Mouse (Mus musculus) kidney, embryonic 15.5 days (tissue): ENCODE data around the gene Defb7. TPM values are rescaled to one million over a fixed set of nuclear protein-coding genes. Genes with fewer than 3 reads are reported as not detected.
A peak's percentile ranks its signal among the peaks of the same experiment; 100 is the strongest.

Experiments used
- ATAC-seq: fragments of 200-750 bp; cut with Nextera tagmentation; replicated peaks from 2 replicates; pipeline ENCODE4 v1.8.0; 2017; ENCODE audit warnings: moderate TSS enrichment; ENCODE audit not compliant: low FRiP score
- H3K27ac ChIP-seq: fragments of 300-500 bp; sonication (generic); 2 replicates; pipeline ENCODE4 v1.5.1; 2015; ENCODE audit warnings: mild to moderate bottlenecking, inconsistent platforms
- H3K27me3 ChIP-seq: fragments of 300-500 bp; sonication (generic); 2 replicates; pipeline ENCODE4 v1.6.1; 2015; ENCODE audit warnings: inconsistent platforms
- H3K36me3 ChIP-seq: fragments of 300-500 bp; sonication (generic); 2 replicates; pipeline ENCODE4 v1.6.1; 2015; ENCODE audit warnings: inconsistent platforms
- H3K4me1 ChIP-seq: fragments of 300-500 bp; sonication (generic); 2 replicates; pipeline ENCODE4 v1.6.1; 2015; ENCODE audit warnings: inconsistent platforms
- H3K4me2 ChIP-seq: fragments of 300-500 bp; sonication (generic); 2 replicates; pipeline ENCODE4 v1.6.1; 2015; ENCODE audit warnings: moderate library complexity, mild to moderate bottlenecking, inconsistent platforms
- H3K4me3 ChIP-seq: fragments of 300-500 bp; sonication (generic); replicated peaks from 2 replicates; pipeline ENCODE4 v1.5.1; 2015; ENCODE audit warnings: mild to moderate bottlenecking, inconsistent platforms
- H3K9ac ChIP-seq: fragments of 300-500 bp; sonication (generic); 2 replicates; pipeline ENCODE4 v1.6.1; 2015; ENCODE audit warnings: mild to moderate bottlenecking, inconsistent platforms
- H3K9me3 ChIP-seq: fragments of 300-500 bp; sonication (generic); replicated peaks from 2 replicates; pipeline ENCODE4 v1.6.1; 2016; ENCODE audit warnings: inconsistent platforms
- WGBS: fragments of 180-500 bp; shearing (Covaris S2); methylation state at CpG from one replicate; pipeline ENCODE4 v1.1.7; 2015; ENCODE audit warnings: mixed read lengths; 5-methylcytosine and 5-hydroxymethylcytosine counted together
- microRNA-seq: library from miRNA; unstranded; fragments of <30 nt; microRNA quantifications from one replicate; pipeline ENCODE4, GENCODE M21; 2016
- polyA plus RNA-seq: library from polyadenylated mRNA; unstranded; fragments of >200 nt; fragmentation: Nextera tagmentation; extraction: Ambion mirVana; gene quantifications from 2 replicates; pipeline ENCODE4 v1.2.1, GENCODE M21; 2015

Gene Defb7
- polyA plus RNA-seq, result not detected in 2 replicates

DNA sequence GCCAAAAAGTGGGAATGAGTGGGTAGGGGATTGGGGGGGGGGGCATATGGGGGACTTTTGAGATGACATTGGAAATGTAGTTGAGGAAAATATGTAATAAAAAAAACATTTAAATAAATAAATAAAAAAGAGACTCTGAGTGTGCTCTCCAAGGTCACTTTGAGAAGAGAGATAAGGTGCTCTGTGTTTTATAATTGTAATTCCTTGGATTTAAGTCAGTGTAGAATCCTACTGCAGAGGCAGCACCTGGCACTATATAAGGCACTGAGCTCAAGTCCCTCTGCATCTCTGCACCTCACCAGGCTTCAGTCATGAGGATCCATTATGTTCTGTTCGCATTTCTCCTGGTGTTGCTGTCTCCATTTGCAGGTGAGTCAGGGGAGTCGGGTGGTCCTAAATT is at the start of gene Defb7:
TSS of gene Defb7 (plus strand) at position 301 of the 400 bp plus-strand sequence.
- WGBS, result 84% methylated on average over 2 of the region's 2 CpGs
- Histone ChIP-seq H3K4me1 (no peaks in the 10 kb centered on the region), H3K27me3 (no peaks in the 10 kb centered on the region), H3K4me3 (no peak within 1 kb of the TSS), H3K9me3 (no peaks in the 10 kb centered on the region), H3K9ac (no peak within 1 kb of the TSS), H3K4me2 (no peak within 1 kb of the TSS), H3K27ac (no peak within 1 kb of the TSS), H3K36me3 (no peaks in the 10 kb centered on the region)
- ATAC-seq, result no peak

DNA sequence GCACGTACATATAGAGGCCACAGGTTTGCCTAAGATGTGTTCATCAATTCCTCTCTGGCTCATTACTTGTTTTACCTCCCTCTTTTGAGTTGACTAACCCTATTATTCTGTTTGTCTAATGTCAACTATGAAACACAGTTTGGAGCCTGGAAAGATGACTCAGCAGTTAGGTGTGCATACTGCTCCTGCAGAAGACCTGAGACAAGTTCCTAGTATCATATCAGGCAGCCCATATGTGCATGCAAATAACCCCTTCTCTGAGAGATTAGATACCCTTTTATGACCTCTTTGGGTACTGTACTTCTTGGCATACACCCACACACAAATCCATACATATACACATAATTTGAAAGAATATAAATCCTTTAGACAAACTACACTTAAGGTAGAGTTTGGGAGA is 48.5 kb upstream of the Defb7 start:
- no peak overlapping the region for H3K9ac ChIP-seq
- H3K4me3 ChIP-seq, result no peak overlapping the region
- H3K36me3 ChIP-seq, result no peaks in the 10 kb centered on the region
- H3K4me2 ChIP-seq, result no peak overlapping the region
- no peaks in the 10 kb centered on the region for H3K27me3 ChIP-seq
- WGBS, result 68% methylated on average over 1 of the region's 1 CpGs
- H3K4me1 ChIP-seq, result no peaks in the 10 kb centered on the region
- no peak for ATAC-seq
- no peaks in the 10 kb centered on the region for H3K9me3 ChIP-seq
- no peak overlapping the region for H3K27ac ChIP-seq

DNA sequence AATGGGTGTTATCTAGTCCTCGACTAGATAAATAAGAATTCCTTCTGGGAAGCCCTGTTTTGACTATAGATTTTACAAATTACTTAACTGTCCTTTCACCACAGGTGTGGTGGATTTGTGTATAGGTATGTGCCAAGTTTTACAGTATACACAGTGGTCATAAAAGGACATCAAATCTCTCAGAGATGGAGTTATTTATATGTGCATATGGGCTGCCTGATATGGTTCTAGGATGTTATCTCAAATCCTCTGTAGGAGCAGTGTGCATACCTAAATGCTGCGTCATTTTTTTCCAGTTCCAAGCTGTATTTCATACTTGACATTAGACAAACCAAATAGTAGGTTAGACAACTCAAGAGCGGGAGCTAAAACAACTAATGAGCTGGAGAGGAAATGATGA is 33.5 kb upstream of the Defb7 start:
- Histone ChIP-seq H3K36me3 (no peaks in the 10 kb centered on the region), H3K4me1 (no peaks in the 10 kb centered on the region), H3K4me3 (no peak overlapping the region), H3K4me2 (no peak overlapping the region), H3K27ac (no peak overlapping the region), H3K9ac (no peak overlapping the region), H3K27me3 (no peaks in the 10 kb centered on the region), H3K9me3 (no peaks in the 10 kb centered on the region)
- 78% methylated on average over 3 of the region's 3 CpGs for WGBS
- ATAC-seq, result no peak

DNA sequence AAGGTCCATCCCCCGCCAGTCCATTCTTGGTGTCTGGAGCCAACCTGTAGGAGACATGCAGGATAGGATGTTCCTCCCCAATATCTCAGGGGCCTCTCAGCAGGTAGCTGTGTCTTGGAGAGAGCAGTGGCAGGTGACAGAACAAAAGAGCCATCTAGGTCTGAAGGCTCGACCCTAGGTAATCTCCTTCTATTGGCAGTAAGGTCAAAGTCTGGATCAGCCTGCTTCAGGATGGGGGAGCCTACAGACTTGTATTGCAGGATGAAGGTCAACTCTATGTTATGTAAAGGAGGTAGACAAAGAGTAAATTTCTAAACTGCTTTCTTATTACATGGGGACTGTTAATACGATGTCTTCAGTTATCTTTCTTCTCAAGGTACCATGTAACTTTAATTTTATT is 25.9 kb upstream of the Defb7 start:
- no peak overlapping the region for H3K4me2 ChIP-seq
- no peak overlapping the region for H3K27ac ChIP-seq
- no peaks in the 10 kb centered on the region for H3K9me3 ChIP-seq
- 79% methylated on average over 3 of the region's 3 CpGs for WGBS
- no peak overlapping the region for H3K9ac ChIP-seq
- no peaks in the 10 kb centered on the region for H3K27me3 ChIP-seq
- no peaks in the 10 kb centered on the region for H3K36me3 ChIP-seq
- H3K4me1 ChIP-seq, result no peaks in the 10 kb centered on the region
- no peak for ATAC-seq
- no peak overlapping the region for H3K4me3 ChIP-seq

DNA sequence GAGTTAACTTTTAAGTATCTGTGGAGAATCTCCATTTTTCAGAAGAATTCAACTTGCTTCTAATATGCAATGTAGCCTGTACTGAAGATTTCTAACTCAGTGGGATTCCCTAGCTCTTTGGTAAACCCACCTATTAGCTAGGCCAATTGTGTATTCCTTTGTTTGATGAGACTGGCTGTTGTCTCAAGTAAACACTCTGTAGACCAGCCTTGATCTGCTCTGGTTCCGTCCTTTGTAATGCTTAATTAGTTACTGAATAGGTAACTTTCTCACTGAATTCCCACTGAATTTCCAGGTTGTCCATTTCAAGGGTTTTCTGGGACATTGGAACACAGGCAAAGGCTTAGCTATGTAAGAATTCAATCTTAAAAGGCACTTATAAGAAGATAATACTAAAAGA is 5.6 kb downstream of the Defb7 start:
- WGBS, result 79% methylated on average over 1 of the region's 1 CpGs
- H3K27ac ChIP-seq, result no peak overlapping the region
- no peaks in the 10 kb centered on the region for H3K27me3 ChIP-seq
- H3K36me3 ChIP-seq, result no peaks in the 10 kb centered on the region
- ATAC-seq, result no peak
- H3K4me2 ChIP-seq, result no peak overlapping the region
- no peak overlapping the region for H3K4me3 ChIP-seq
- H3K4me1 ChIP-seq, result no peaks in the 10 kb centered on the region
- H3K9ac ChIP-seq, result no peak overlapping the region
- H3K9me3 ChIP-seq, result 0 out of 2 replicates have a peak, but pooled peaks cover 3% of the 10 kb centered on the region

- H3K36me3 ChIP-seq, result no peaks in the 10 kb centered on the region
- peaks cover 6% of the 10 kb centered on the region; the same call in 1 of the 2 replicates for H3K4me1 ChIP-seq
- H3K9ac ChIP-seq, result 0 out of 2 replicates have a peak overlapping the region, but pooled peaks have one; percentile 17
- H3K27me3 ChIP-seq, result peaks cover 27% of the 10 kb centered on the region
- peak overlapping the region; percentile 40 for H3K4me3 ChIP-seq
- peak; percentile 92 for ATAC-seq
- peak overlapping the region; percentile 70 for H3K4me2 ChIP-seq
- 6% methylated on average over 55 of the region's 75 CpGs for WGBS
- no peak overlapping the region for H3K27ac ChIP-seq
- H3K9me3 ChIP-seq, result no peaks in the 10 kb centered on the region
Measured at GRCm38 (mm10) chr8:19535195-19535829, 40.4 kb downstream of the Defb7 start.

DNA sequence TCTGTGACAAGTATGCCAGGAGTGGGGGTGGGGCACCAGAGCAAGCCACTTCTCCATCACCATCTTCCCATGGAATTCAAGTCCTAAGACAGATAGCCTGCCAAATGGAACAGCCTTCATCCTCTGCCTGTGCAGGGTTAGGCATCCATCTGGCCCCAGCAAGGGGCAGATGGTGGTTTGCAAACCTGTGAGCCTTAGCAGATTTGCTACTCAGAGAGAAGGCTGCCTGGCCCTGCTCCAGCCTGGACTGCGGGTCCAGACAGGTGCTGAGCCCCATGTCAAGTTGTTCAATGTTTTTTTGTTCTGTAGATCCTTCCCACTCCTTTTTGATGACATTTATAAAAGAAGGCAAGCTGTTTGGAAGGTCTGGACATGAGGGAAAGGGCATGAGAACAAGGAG is 45.5 kb downstream of the Defb7 start:
- Histone ChIP-seq H3K4me3 (no peak overlapping the region), H3K36me3 (no peaks in the 10 kb centered on the region), H3K27ac (no peak overlapping the region), H3K9me3 (no peaks in the 10 kb centered on the region), H3K4me2 (no peak overlapping the region), H3K9ac (no peak overlapping the region), H3K27me3 (peaks cover 14% of the 10 kb centered on the region), H3K4me1 (peaks cover 2% of the 10 kb centered on the region; the same call in 1 of the 2 replicates)
- no peak for ATAC-seq
- WGBS, result 68% methylated on average over 1 of the region's 1 CpGs

Small RNA genes lying within 50 kb of the gene (microRNA-seq; reads per million reads assigned to microRNA genes)
- gene Gm27288, result not detected
- not detected for gene Gm27852

Other genes with a start within 250 kb of the Defb7 start
- not detected in 2 replicates for gene Defb5, start 247.5 kb upstream of the Defb7 start, polyA plus RNA-seq
- not detected in 2 replicates for gene Defb3, start 201.7 kb upstream of the Defb7 start, polyA plus RNA-seq
- gene Defb8, start 47.5 kb upstream of the Defb7 start, polyA plus RNA-seq, result not detected in 2 replicates
- 0.06 TPM in 1 of 2 replicates, not detected in the other for gene 4930467E23Rik, start 234.5 kb downstream of the Defb7 start, polyA plus RNA-seq